Mouse (Mus musculus): ENCODE measurements around the gene Neu1. TPM values are rescaled to one million over a fixed set of nuclear protein-coding genes. Genes with fewer than 3 reads are reported as not detected.

The Neu1 gene
- polyA plus RNA-seq, 1 experiment from 2014 or later = 18.9 TPM

- Histone ChIP-seq H3K27ac (replicated peaks) (no peak overlapping the region), H3K9me3 (ENCODE audit: control insufficient read depth, low read length) (no peaks in the 10 kb centered on the region), H3K4me3 (ENCODE audit: low read depth, low read length) (no peak overlapping the region), H3K9ac (ENCODE audit: low read length) (no peak overlapping the region), H3K4me2 (replicated peaks; ENCODE audit: low read depth) (no peak overlapping the region), H3K4me1 (replicated peaks; ENCODE audit: control insufficient read depth, insufficient read depth) (no peaks in the 10 kb centered on the region), H3K27me3 (ENCODE audit: control insufficient read depth, insufficient read depth, low read length) (no peaks in the 10 kb centered on the region), H3K36me3 (ENCODE audit: control insufficient read depth, insufficient read depth, low read length) (peaks cover 44% of the 10 kb centered on the region)
- ATAC-seq (ENCODE audit: low FRiP score, low TSS enrichment) = peak; percentile 73
- 31% methylated on average over 5 of the region's 5 CpGs for WGBS
- TF ChIP-seq EP300 (optimal IDR thresholded peaks at IDR 0.05) (no peak), CTCF (IDR thresholded peaks at IDR 0.05; ENCODE audit: low read depth) (peak; percentile 97)
- peak; percentile 94 for DNase-seq (ENCODE audit: low spot score)
Observed at GRCm38 (mm10) chr17:34911945-34912351, 19.1 kb upstream of the Neu1 start.

GRCm38 (mm10) chr17:34913930-34914665 is 17.0 kb upstream of the Neu1 start, which contains the start of gene Slc44a4:
Gene Slc44a4, plus strand, starts transcription at chr17:34914466.
- no peaks in the 10 kb centered on the region for H3K4me1 ChIP-seq (replicated peaks; ENCODE audit: control insufficient read depth, insufficient read depth)
- H3K9ac ChIP-seq (ENCODE audit: low read length) = peak within 1 kb of the TSS; percentile 50
- no peak for TF ChIP-seq CTCF (IDR thresholded peaks at IDR 0.05; ENCODE audit: low read depth)
- TF ChIP-seq EP300 (optimal IDR thresholded peaks at IDR 0.05) = no peak
- DNase-seq (ENCODE audit: low spot score) (peak; percentile 79), ATAC-seq (ENCODE audit: low FRiP score, low TSS enrichment) (peak; percentile 32)
- H3K36me3 ChIP-seq (ENCODE audit: control insufficient read depth, insufficient read depth, low read length) = peaks cover 24% of the 10 kb centered on the region
- WGBS = 28% methylated on average over 18 of the region's 18 CpGs
- H3K27me3 ChIP-seq (ENCODE audit: control insufficient read depth, insufficient read depth, low read length) = no peaks in the 10 kb centered on the region
- H3K27ac ChIP-seq (replicated peaks) = peak within 1 kb of the TSS; percentile 82
- H3K4me2 ChIP-seq (replicated peaks; ENCODE audit: low read depth) = peak within 1 kb of the TSS; percentile 47
- H3K9me3 ChIP-seq (ENCODE audit: control insufficient read depth, low read length) = no peaks in the 10 kb centered on the region
- H3K4me3 ChIP-seq (ENCODE audit: low read depth, low read length) = peak within 1 kb of the TSS; percentile 28

- DNase-seq (ENCODE audit: low spot score) = peak; percentile 79
- Histone ChIP-seq H3K27ac (replicated peaks) (peak overlapping the region; percentile 82), H3K4me3 (ENCODE audit: low read depth, low read length) (peak overlapping the region; percentile 28; the same call in 1 of the 2 replicates), H3K4me1 (replicated peaks; ENCODE audit: control insufficient read depth, insufficient read depth) (no peaks in the 10 kb centered on the region), H3K9me3 (ENCODE audit: control insufficient read depth, low read length) (no peaks in the 10 kb centered on the region), H3K27me3 (ENCODE audit: control insufficient read depth, insufficient read depth, low read length) (no peaks in the 10 kb centered on the region), H3K9ac (ENCODE audit: low read length) (0 out of 2 replicates have a peak overlapping the region, but pooled peaks have one; percentile 8), H3K4me2 (replicated peaks; ENCODE audit: low read depth) (peak overlapping the region; percentile 47), H3K36me3 (ENCODE audit: control insufficient read depth, insufficient read depth, low read length) (peaks cover 16% of the 10 kb centered on the region)
- TF ChIP-seq EP300 (optimal IDR thresholded peaks at IDR 0.05) (no peak), CTCF (IDR thresholded peaks at IDR 0.05; ENCODE audit: low read depth) (peak; percentile 69)
- WGBS = 20% methylated on average over 10 of the region's 11 CpGs
- ATAC-seq (ENCODE audit: low FRiP score, low TSS enrichment) = peak; percentile 64
Observed at GRCm38 (mm10) chr17:34915410-34915831, 15.6 kb upstream of the Neu1 start.

- no peaks in the 10 kb centered on the region for H3K27me3 ChIP-seq (ENCODE audit: control insufficient read depth, insufficient read depth, low read length)
- H3K4me1 ChIP-seq (replicated peaks; ENCODE audit: control insufficient read depth, insufficient read depth) = no peaks in the 10 kb centered on the region
- no peak overlapping the region for H3K9ac ChIP-seq (ENCODE audit: low read length)
- DNase-seq (ENCODE audit: low spot score) (no peak), ATAC-seq (ENCODE audit: low FRiP score, low TSS enrichment) (no peak)
- H3K27ac ChIP-seq (replicated peaks) = no peak overlapping the region
- TF ChIP-seq EP300 (optimal IDR thresholded peaks at IDR 0.05) = no peak
- no peak for TF ChIP-seq CTCF (IDR thresholded peaks at IDR 0.05; ENCODE audit: low read depth)
- H3K4me2 ChIP-seq (replicated peaks; ENCODE audit: low read depth) = no peak overlapping the region
- H3K36me3 ChIP-seq (ENCODE audit: control insufficient read depth, insufficient read depth, low read length) = peaks cover 8% of the 10 kb centered on the region
- WGBS = 85% methylated on average over 5 of the region's 5 CpGs
- no peaks in the 10 kb centered on the region for H3K9me3 ChIP-seq (ENCODE audit: control insufficient read depth, low read length)
- no peak overlapping the region for H3K4me3 ChIP-seq (ENCODE audit: low read depth, low read length)
Observed at GRCm38 (mm10) chr17:34916316-34916715, 14.7 kb upstream of the Neu1 start.

- peaks cover 4% of the 10 kb centered on the region; the same call in 1 of the 2 replicates for H3K36me3 ChIP-seq (ENCODE audit: control insufficient read depth, insufficient read depth, low read length)
- DNase-seq (ENCODE audit: low spot score) (no peak), ATAC-seq (ENCODE audit: low FRiP score, low TSS enrichment) (no peak)
- H3K27ac ChIP-seq (replicated peaks) = no peak overlapping the region
- 77% methylated on average over 9 of the region's 9 CpGs for WGBS
- H3K9me3 ChIP-seq (ENCODE audit: control insufficient read depth, low read length) = no peaks in the 10 kb centered on the region
- no peaks in the 10 kb centered on the region for H3K27me3 ChIP-seq (ENCODE audit: control insufficient read depth, insufficient read depth, low read length)
- H3K4me2 ChIP-seq (replicated peaks; ENCODE audit: low read depth) = no peak overlapping the region
- no peaks in the 10 kb centered on the region for H3K4me1 ChIP-seq (replicated peaks; ENCODE audit: control insufficient read depth, insufficient read depth)
- no peak overlapping the region for H3K4me3 ChIP-seq (ENCODE audit: low read depth, low read length)
- no peak overlapping the region for H3K9ac ChIP-seq (ENCODE audit: low read length)
- TF ChIP-seq EP300 (optimal IDR thresholded peaks at IDR 0.05) = no peak
- no peak for TF ChIP-seq CTCF (IDR thresholded peaks at IDR 0.05; ENCODE audit: low read depth)
Observed at GRCm38 (mm10) chr17:34917188-34917587, 13.9 kb upstream of the Neu1 start.

GRCm38 (mm10) chr17:34922939-34923338 is 8.1 kb upstream of the Neu1 start:
- Histone ChIP-seq H3K4me3 (ENCODE audit: low read depth, low read length) (no peak overlapping the region), H3K27me3 (ENCODE audit: control insufficient read depth, insufficient read depth, low read length) (no peaks in the 10 kb centered on the region), H3K9ac (ENCODE audit: low read length) (no peak overlapping the region), H3K4me2 (replicated peaks; ENCODE audit: low read depth) (no peak overlapping the region), H3K27ac (replicated peaks) (no peak overlapping the region), H3K36me3 (ENCODE audit: control insufficient read depth, insufficient read depth, low read length) (no peaks in the 10 kb centered on the region), H3K9me3 (ENCODE audit: control insufficient read depth, low read length) (no peaks in the 10 kb centered on the region), H3K4me1 (replicated peaks; ENCODE audit: control insufficient read depth, insufficient read depth) (no peaks in the 10 kb centered on the region)
- 51% methylated on average over 6 of the region's 6 CpGs for WGBS
- TF ChIP-seq CTCF (IDR thresholded peaks at IDR 0.05; ENCODE audit: low read depth) (peak; percentile 56), EP300 (optimal IDR thresholded peaks at IDR 0.05) (no peak)
- DNase-seq (ENCODE audit: low spot score) (no peak), ATAC-seq (ENCODE audit: low FRiP score, low TSS enrichment) (0 out of 2 replicates have a peak, but pooled peaks have one; percentile 9)
